Comparison of ENCODE assay signal across 8 mouse cellular contexts in the genomic region with DNA sequence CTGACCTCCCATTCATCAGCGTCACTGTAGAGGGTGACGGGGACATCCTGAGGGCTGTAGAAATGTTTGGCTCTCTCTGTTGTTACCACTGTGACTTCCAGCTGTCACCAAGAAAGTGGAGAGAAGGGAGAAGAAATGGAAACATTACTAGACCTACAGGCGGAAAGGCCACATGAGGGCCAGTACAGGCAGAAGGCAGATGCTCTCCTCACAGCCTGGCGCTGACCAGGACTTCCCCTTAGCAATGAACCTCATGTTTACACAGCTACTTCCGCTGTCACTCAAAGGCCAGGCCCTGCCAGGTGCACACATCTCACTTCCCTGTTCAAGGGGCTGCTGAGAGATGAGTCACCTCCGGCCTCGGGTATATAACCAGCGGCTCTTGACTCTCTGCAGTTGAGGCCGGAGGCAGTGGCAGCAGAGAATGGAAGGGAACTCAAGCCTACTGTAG. TPM values are rescaled to one million over a fixed set of nuclear protein-coding genes. Genes with fewer than 3 reads are reported as not detected.
DNase-seq lines count a peak whose midpoint lies in the region; ATAC-seq and TF ChIP-seq lines count a peak whose summit lies in the region.

No protein-coding gene starts in this region.

- peaks cover 30% of the 10 kb centered on the region for H3K4me1 ChIP-seq in intestine, embryonic 16.5 days (ENCODE audit: control insufficient read depth, insufficient read depth, low read length)
- H3K4me1 ChIP-seq in liver, embryonic 15.5 days (replicated peaks), result peaks cover 25% of the 10 kb centered on the region

- no peaks in the 10 kb centered on the region for H3K27me3 ChIP-seq in intestine, embryonic 16.5 days (replicated peaks; ENCODE audit: control insufficient read depth, insufficient read depth, low read length)
- H3K27me3 ChIP-seq in liver, embryonic 15.5 days, result no peaks in the 10 kb centered on the region

- no peaks in the 10 kb centered on the region for H3K9me3 ChIP-seq in intestine, embryonic 16.5 days (ENCODE audit: control insufficient read depth, low read length)
- no peaks in the 10 kb centered on the region for H3K9me3 ChIP-seq in liver, embryonic 15.5 days (replicated peaks)

- TF ChIP-seq CTCF in layer of hippocampus, adult 2 months (conservative IDR thresholded peaks at IDR 0.05), result no peak

- H3K36me3 ChIP-seq in intestine, embryonic 16.5 days (ENCODE audit: control insufficient read depth, insufficient read depth, low read length), result no peaks in the 10 kb centered on the region
- H3K36me3 ChIP-seq in liver, embryonic 15.5 days (replicated peaks), result no peaks in the 10 kb centered on the region

- H3K9ac ChIP-seq in intestine, embryonic 16.5 days (ENCODE audit: low read depth, low read length), result peak overlapping the region; percentile 60
- no peak overlapping the region for H3K9ac ChIP-seq in liver, embryonic 15.5 days

- H3K4me3 ChIP-seq in layer of hippocampus, adult 2 months, result no peak overlapping the region
- H3K4me3 ChIP-seq in intestine, embryonic 16.5 days (ENCODE audit: low read length), result no peak overlapping the region
- no peak overlapping the region for H3K4me3 ChIP-seq in liver, embryonic 15.5 days (replicated peaks)

- peak overlapping the region; percentile 10 for H3K4me2 ChIP-seq in intestine, embryonic 16.5 days (ENCODE audit: low read depth, low read length)
- peak overlapping the region; percentile 20; the same call in 1 of the 2 replicates for H3K4me2 ChIP-seq in liver, embryonic 15.5 days

- ATAC-seq in granulocyte monocyte progenitor cell, adult 5-6 weeks (replicated peaks; ENCODE audit: poor library complexity, severe bottlenecking), result peak; percentile 86
- ATAC-seq in intestine, embryonic 16.5 days, result peak; percentile 93
- ATAC-seq in liver, embryonic 15.5 days (ENCODE audit: insufficient read depth), result peak; percentile 68
- peak; percentile 96 for ATAC-seq in neutrophil, adult 5-6 weeks (ENCODE audit: extremely low read depth, insufficient number of reproducible peaks, low FRiP score, poor library complexity, severe bottlenecking)

- no peak for DNase-seq in layer of hippocampus, adult 2 months (ENCODE audit: low spot score in 2 of 2)
- no peak for DNase-seq in layer of hippocampus, adult 18-20 months (ENCODE audit: low spot score in 2 of 2)
- peak; percentile 85 for DNase-seq in adrenal gland, adult 8-10 months
- DNase-seq in cerebellum, adult 11 months, result no peak

- H3K27ac ChIP-seq in layer of hippocampus, adult 2 months, result peak overlapping the region; percentile 92
- peak overlapping the region; percentile 99 for H3K27ac ChIP-seq in intestine, embryonic 16.5 days (ENCODE audit: low read length)
- H3K27ac ChIP-seq in liver, embryonic 15.5 days (replicated peaks), result peak overlapping the region; percentile 56

- WGBS in intestine, embryonic 16.5 days, result 16% methylated on average over 9 of the region's 9 CpGs
- 21% methylated on average over 9 of the region's 9 CpGs for WGBS in liver, embryonic 15.5 days (ENCODE audit: insufficient replicate concordance)

RNA-seq across cellular contexts. Expression of a gene that starts 18.8 kb away (rescaled TPM):
- 10 to 100 TPM; 16.5 to 16.9 TPM for total RNA-seq in layer of hippocampus, adult 2 months (2021)
- total RNA-seq in layer of hippocampus, adult 18-20 months (2021), result 10 to 100 TPM; 16.8 to 17.3 TPM
- 10 to 100 TPM; 20.8 to 35.1 (median 25.2) TPM for total RNA-seq in adrenal gland, adult 8-10 months (2022)
- 19.4 and 25.2 TPM in 2 replicates for total RNA-seq in granulocyte monocyte progenitor cell, adult 5-6 weeks (2014; fragmentation: Nextera tagmentation)
- 10.0 and 13.4 TPM in 2 replicates for total RNA-seq in granulocyte monocyte progenitor cell, adult 5-6 weeks (2017)
- polyA plus RNA-seq in intestine, embryonic 16.5 days (2015; fragmentation: Nextera tagmentation; extraction: Ambion mirVana), result 25.2 and 29.4 TPM in 2 replicates
- polyA plus RNA-seq in liver, embryonic 15.5 days (2015; fragmentation: Nextera tagmentation; extraction: Ambion mirVana), result 8.9 and 10.5 TPM in 2 replicates
- 63.6 and 70.3 TPM in 2 replicates for total RNA-seq in neutrophil, adult 5-6 weeks (2017)

RNA-seq across cellular contexts. Expression of a gene that starts 46.7 kb away (rescaled TPM):
- 100 to 1,000 TPM; 365 to 385 TPM for total RNA-seq in layer of hippocampus, adult 2 months (2021)
- total RNA-seq in layer of hippocampus, adult 18-20 months (2021), result 100 to 1,000 TPM; 381 to 382 TPM
- 10 to 100 TPM; 12.4 to 30.5 (median 21.9) TPM for total RNA-seq in adrenal gland, adult 8-10 months (2022)
- 5.4 and 8.2 TPM in 2 replicates for total RNA-seq in granulocyte monocyte progenitor cell, adult 5-6 weeks (2014; fragmentation: Nextera tagmentation)
- 1.6 and 2.2 TPM in 2 replicates for total RNA-seq in granulocyte monocyte progenitor cell, adult 5-6 weeks (2017)
- polyA plus RNA-seq in intestine, embryonic 16.5 days (2015; fragmentation: Nextera tagmentation; extraction: Ambion mirVana), result 15.2 and 16.2 TPM in 2 replicates
- 7.7 and 8.1 TPM in 2 replicates for polyA plus RNA-seq in liver, embryonic 15.5 days (2015; fragmentation: Nextera tagmentation; extraction: Ambion mirVana)
- total RNA-seq in neutrophil, adult 5-6 weeks (2017), result not detected in 2 replicates

Comparison
In these comparisons a context has a peak if more than half of its experiments do, and no peak if none do; other contexts are left out.
1. RNA of a gene that starts 46.7 kb away (total RNA-seq): 365 to 385 TPM in layer of hippocampus, adult 2 months and 381 to 382 TPM in layer of hippocampus, adult 18-20 months; 12.4 to 30.5 TPM in adrenal gland, adult 8-10 months, 1.6 to 8.2 TPM in granulocyte monocyte progenitor cell, adult 5-6 weeks and not detected in neutrophil, adult 5-6 weeks; every median in the first group is over 10 times any median in the second.
2. Peak in every context shown above with its lines, with median percentiles within 50 percentile points of each other: H3K27ac ChIP-seq and ATAC-seq.